Mouse (Mus musculus): ENCODE data around the gene Eif3i. TPM values are rescaled to one million over a fixed set of nuclear protein-coding genes. Genes with fewer than 3 reads are reported as not detected.
"Not testable (repeated sequence)": the region's sequence is repeated elsewhere in the genome, so short reads cannot be mapped to it uniquely, and the experiment has no call there.

Gene Eif3i
- polyA plus RNA-seq, 1 experiment from 2014 or later: 274 TPM

GRCm38 (mm10) chr4:129558321-129558955 lies 42.0 kb downstream of the Eif3i start:
- H3K4me2 ChIP-seq (ENCODE audit: low read depth): no peak overlapping the region
- no peaks in the 10 kb centered on the region for H3K27me3 ChIP-seq (ENCODE audit: control insufficient read depth, insufficient read depth, low read length)
- DNase-seq (ENCODE audit: low spot score): no peak
- H3K27ac ChIP-seq (ENCODE audit: low read depth, low read length): no peak overlapping the region
- H3K4me1 ChIP-seq (ENCODE audit: control insufficient read depth, insufficient read depth, low read length): peaks cover 14% of the 10 kb centered on the region
- H3K9ac ChIP-seq (ENCODE audit: low read length): no peak overlapping the region
- 88% methylated on average over 12 of the region's 12 CpGs for WGBS
- H3K9me3 ChIP-seq (ENCODE audit: control insufficient read depth, low read length): no peaks in the 10 kb centered on the region
- no peaks in the 10 kb centered on the region for H3K36me3 ChIP-seq (ENCODE audit: control insufficient read depth, insufficient read depth, low read length)
- no peak overlapping the region for H3K4me3 ChIP-seq (ENCODE audit: low read depth, low read length)
- no peak for ATAC-seq (ENCODE audit: insufficient read depth, low FRiP score, low TSS enrichment)

GRCm38 (mm10) chr4:129557256-129557808 lies 43.1 kb downstream of the Eif3i start:
- no peak for DNase-seq (ENCODE audit: low spot score)
- no peak for ATAC-seq (ENCODE audit: insufficient read depth, low FRiP score, low TSS enrichment)
- Histone ChIP-seq H3K4me1 (ENCODE audit: control insufficient read depth, insufficient read depth, low read length) (peaks cover 12% of the 10 kb centered on the region), H3K4me2 (ENCODE audit: low read depth) (peak overlapping the region; percentile 86), H3K9ac (ENCODE audit: low read length) (peak overlapping the region; percentile 48), H3K36me3 (ENCODE audit: control insufficient read depth, insufficient read depth, low read length) (no peaks in the 10 kb centered on the region), H3K9me3 (ENCODE audit: control insufficient read depth, low read length) (no peaks in the 10 kb centered on the region), H3K4me3 (ENCODE audit: low read depth, low read length) (no peak overlapping the region), H3K27ac (ENCODE audit: low read depth, low read length) (no peak overlapping the region), H3K27me3 (ENCODE audit: control insufficient read depth, insufficient read depth, low read length) (no peaks in the 10 kb centered on the region)
- 66% methylated on average over 9 of the region's 9 CpGs for WGBS

DNA sequence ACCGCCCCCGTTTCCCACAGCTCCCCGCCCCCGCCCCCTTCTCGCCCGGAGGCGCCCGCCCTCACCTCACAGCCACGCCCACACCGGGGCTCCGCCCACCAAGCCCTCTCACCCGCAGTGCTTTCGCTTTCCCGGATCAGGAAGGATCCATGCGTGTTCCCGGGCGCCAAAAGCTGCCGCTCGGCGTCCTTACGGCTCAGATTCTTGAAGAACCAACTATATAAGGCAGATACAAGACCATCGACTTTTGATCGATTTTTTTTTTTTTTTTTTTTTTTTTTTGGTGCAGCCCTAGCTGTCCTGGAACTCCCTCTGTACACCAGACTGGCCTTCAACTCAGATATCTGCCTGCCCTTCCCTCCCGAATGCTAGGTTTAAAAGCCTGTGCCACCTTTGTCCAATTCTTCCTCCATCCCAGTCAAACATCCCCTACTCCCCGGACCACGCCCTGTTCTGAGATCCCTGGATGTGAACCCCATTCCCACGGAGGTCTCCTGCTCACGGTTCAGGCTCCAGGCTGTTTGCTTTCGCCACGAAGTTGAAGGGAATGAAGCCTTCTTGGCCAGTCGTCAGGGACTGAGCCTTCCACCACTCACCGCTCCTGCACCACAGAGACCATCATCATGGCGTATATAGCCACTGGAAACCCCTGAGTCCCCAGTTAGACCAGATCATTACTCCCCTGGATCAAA lies 43.8 kb downstream of the Eif3i start:
- no peaks in the 10 kb centered on the region for H3K9me3 ChIP-seq (ENCODE audit: control insufficient read depth, low read length)
- peaks cover 12% of the 10 kb centered on the region for H3K4me1 ChIP-seq (ENCODE audit: control insufficient read depth, insufficient read depth, low read length)
- H3K9ac ChIP-seq (ENCODE audit: low read length): peak overlapping the region; percentile 48
- peak; percentile 92 for DNase-seq (ENCODE audit: low spot score)
- peak; percentile 68 for ATAC-seq (ENCODE audit: insufficient read depth, low FRiP score, low TSS enrichment)
- 10% methylated on average over 30 of the region's 33 CpGs for WGBS
- no peak overlapping the region for H3K27ac ChIP-seq (ENCODE audit: low read depth, low read length)
- peak overlapping the region; percentile 86 for H3K4me2 ChIP-seq (ENCODE audit: low read depth)
- peak overlapping the region; percentile 44 for H3K4me3 ChIP-seq (ENCODE audit: low read depth, low read length)
- no peaks in the 10 kb centered on the region for H3K36me3 ChIP-seq (ENCODE audit: control insufficient read depth, insufficient read depth, low read length)
- H3K27me3 ChIP-seq (ENCODE audit: control insufficient read depth, insufficient read depth, low read length): no peaks in the 10 kb centered on the region

DNA sequence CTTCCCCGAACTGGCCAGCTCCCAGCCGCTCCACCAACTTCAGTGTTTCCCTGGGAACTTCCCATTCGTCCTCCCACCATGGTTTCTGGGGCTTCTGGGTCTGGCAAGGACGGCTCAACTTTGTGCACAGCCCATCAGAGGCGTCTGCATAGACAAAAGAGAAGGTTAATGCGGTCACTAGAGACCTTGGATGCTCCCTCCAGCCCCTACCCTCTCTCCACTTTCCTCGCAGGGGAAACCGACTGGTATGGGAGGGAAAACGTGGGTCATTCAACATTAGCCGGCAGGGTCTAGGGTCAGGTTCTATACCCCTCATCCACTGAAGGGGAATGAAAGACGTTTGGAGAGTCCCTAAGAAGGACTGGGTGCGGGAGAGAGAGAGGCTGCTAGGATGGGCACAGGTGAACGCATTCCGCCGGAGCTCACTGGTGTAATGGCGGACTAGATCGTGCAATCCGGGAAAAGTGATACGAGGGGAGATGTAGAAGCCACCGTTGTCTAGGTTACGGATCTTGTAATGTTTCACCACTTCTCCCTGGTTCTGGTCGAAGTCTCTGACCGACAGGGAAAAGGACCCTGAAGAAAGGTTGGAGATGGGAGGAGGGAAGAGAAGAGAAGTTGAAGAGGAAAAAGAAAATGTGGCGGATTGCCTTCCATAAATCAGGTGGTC lies 44.5 kb downstream of the Eif3i start:
- ATAC-seq (ENCODE audit: insufficient read depth, low FRiP score, low TSS enrichment) (peak; percentile 58), DNase-seq (ENCODE audit: low spot score) (no peak)
- H3K9ac ChIP-seq (ENCODE audit: low read length): peak overlapping the region; percentile 41
- peak overlapping the region; percentile 44 for H3K4me3 ChIP-seq (ENCODE audit: low read depth, low read length)
- H3K4me2 ChIP-seq (ENCODE audit: low read depth): peak overlapping the region; percentile 86
- WGBS: under 1% methylated on average over 24 of the region's 24 CpGs
- H3K4me1 ChIP-seq (ENCODE audit: control insufficient read depth, insufficient read depth, low read length): peaks cover 12% of the 10 kb centered on the region
- no peak overlapping the region for H3K27ac ChIP-seq (ENCODE audit: low read depth, low read length)
- no peaks in the 10 kb centered on the region for H3K9me3 ChIP-seq (ENCODE audit: control insufficient read depth, low read length)
- H3K36me3 ChIP-seq (ENCODE audit: control insufficient read depth, insufficient read depth, low read length): no peaks in the 10 kb centered on the region
- H3K27me3 ChIP-seq (ENCODE audit: control insufficient read depth, insufficient read depth, low read length): no peaks in the 10 kb centered on the region

GRCm38 (mm10) chr4:129555421-129555861 lies 45.0 kb downstream of the Eif3i start:
- peaks cover 12% of the 10 kb centered on the region for H3K4me1 ChIP-seq (ENCODE audit: control insufficient read depth, insufficient read depth, low read length)
- WGBS: 3% methylated on average over 16 of the region's 16 CpGs
- DNase-seq (ENCODE audit: low spot score): peak; percentile 60
- peak overlapping the region; percentile 44 for H3K4me3 ChIP-seq (ENCODE audit: low read depth, low read length)
- H3K36me3 ChIP-seq (ENCODE audit: control insufficient read depth, insufficient read depth, low read length): no peaks in the 10 kb centered on the region
- no peak overlapping the region for H3K27ac ChIP-seq (ENCODE audit: low read depth, low read length)
- no peaks in the 10 kb centered on the region for H3K9me3 ChIP-seq (ENCODE audit: control insufficient read depth, low read length)
- H3K9ac ChIP-seq (ENCODE audit: low read length): peak overlapping the region; percentile 41
- H3K27me3 ChIP-seq (ENCODE audit: control insufficient read depth, insufficient read depth, low read length): no peaks in the 10 kb centered on the region
- peak; percentile 16; the same call in 1 of the 2 replicates for ATAC-seq (ENCODE audit: insufficient read depth, low FRiP score, low TSS enrichment)
- H3K4me2 ChIP-seq (ENCODE audit: low read depth): peak overlapping the region; percentile 86

- 80% methylated on average over 5 of the region's 6 CpGs for WGBS
Measured at GRCm38 (mm10) chr4:129554512-129554911, 45.9 kb downstream of the Eif3i start.

GRCm38 (mm10) chr4:129550295-129550694 lies 50.2 kb downstream of the Eif3i start:
- no peaks in the 10 kb centered on the region for H3K27me3 ChIP-seq (ENCODE audit: control insufficient read depth, insufficient read depth, low read length)
- H3K4me3 ChIP-seq (ENCODE audit: low read depth, low read length): no peak overlapping the region
- no peak for ATAC-seq (ENCODE audit: insufficient read depth, low FRiP score, low TSS enrichment)
- WGBS: 66% methylated on average over 1 of the region's 1 CpGs
- DNase-seq (ENCODE audit: low spot score): no peak
- peaks cover 2% of the 10 kb centered on the region; the same call in 1 of the 2 replicates for H3K4me1 ChIP-seq (ENCODE audit: control insufficient read depth, insufficient read depth, low read length)
- H3K9ac ChIP-seq (ENCODE audit: low read length): no peak overlapping the region
- no peak overlapping the region for H3K4me2 ChIP-seq (ENCODE audit: low read depth)
- no peak overlapping the region for H3K27ac ChIP-seq (ENCODE audit: low read depth, low read length)
- H3K9me3 ChIP-seq (ENCODE audit: control insufficient read depth, low read length): no peaks in the 10 kb centered on the region
- no peaks in the 10 kb centered on the region for H3K36me3 ChIP-seq (ENCODE audit: control insufficient read depth, insufficient read depth, low read length)

More at GRCm38 (mm10) chr4:129554512-129554911, 45.9 kb downstream of the Eif3i start:
- H3K9ac ChIP-seq (ENCODE audit: low read length); H3K9me3 ChIP-seq (ENCODE audit: control insufficient read depth, low read length); DNase-seq (ENCODE audit: low spot score); H3K36me3 ChIP-seq (ENCODE audit: control insufficient read depth, insufficient read depth, low read length); H3K4me2 ChIP-seq (ENCODE audit: low read depth); ATAC-seq (ENCODE audit: insufficient read depth, low FRiP score, low TSS enrichment); H3K27me3 ChIP-seq (ENCODE audit: control insufficient read depth, insufficient read depth, low read length); H3K27ac ChIP-seq (ENCODE audit: low read depth, low read length); H3K4me3 ChIP-seq (ENCODE audit: low read depth, low read length): not testable (repeated sequence)
- H3K4me1 ChIP-seq (ENCODE audit: control insufficient read depth, insufficient read depth, low read length): peaks cover 12% of the 10 kb centered on the region

- Histone ChIP-seq H3K9me3 (ENCODE audit: control insufficient read depth, low read length) (no peaks in the 10 kb centered on the region), H3K9ac (ENCODE audit: low read length) (no peak overlapping the region), H3K4me1 (ENCODE audit: control insufficient read depth, insufficient read depth, low read length) (no peaks in the 10 kb centered on the region), H3K27me3 (ENCODE audit: control insufficient read depth, insufficient read depth, low read length) (no peaks in the 10 kb centered on the region), H3K36me3 (ENCODE audit: control insufficient read depth, insufficient read depth, low read length) (no peaks in the 10 kb centered on the region), H3K4me2 (ENCODE audit: low read depth) (no peak overlapping the region), H3K4me3 (ENCODE audit: low read depth, low read length) (no peak overlapping the region), H3K27ac (ENCODE audit: low read depth, low read length) (no peak overlapping the region)
- 93% methylated on average over 2 of the region's 2 CpGs for WGBS
- ATAC-seq (ENCODE audit: insufficient read depth, low FRiP score, low TSS enrichment) (no peak), DNase-seq (ENCODE audit: low spot score) (no peak)
Measured at GRCm38 (mm10) chr4:129549306-129549705, 51.1 kb downstream of the Eif3i start.

Measured in neural tube, embryonic 11.5 days (tissue).